Mouse (Mus musculus) midbrain, embryonic 15.5 days (tissue): Measurements from ENCODE around the gene Gm6760. TPM values are rescaled to one million over a fixed set of nuclear protein-coding genes. Genes with fewer than 3 reads are reported as not detected.

Experiments
- ATAC-seq: fragments of 200-750 bp; cut with Nextera tagmentation; replicated peaks from 2 replicates; pipeline ENCODE4 v1.8.0; 2017; ENCODE audit warnings: moderate TSS enrichment
- H3K27ac ChIP-seq: fragments of 300-500 bp; sonication (generic); 2 replicates; pipeline ENCODE4 v1.5.1; 2015; ENCODE audit warnings: mild to moderate bottlenecking, inconsistent platforms
- H3K27me3 ChIP-seq: fragments of 300-500 bp; sonication (generic); replicated peaks from 2 replicates; pipeline ENCODE4 v1.6.1; 2015; ENCODE audit warnings: inconsistent platforms
- H3K36me3 ChIP-seq: fragments of 300-500 bp; sonication (generic); replicated peaks from 2 replicates; pipeline ENCODE4 v1.6.1; 2015; ENCODE audit warnings: inconsistent platforms
- H3K4me1 ChIP-seq: fragments of 300-500 bp; sonication (generic); 2 replicates; pipeline ENCODE4 v1.6.1; 2015; ENCODE audit warnings: inconsistent platforms
- H3K4me2 ChIP-seq: fragments of 300-500 bp; sonication (generic); 2 replicates; pipeline ENCODE4 v1.6.1; 2015; ENCODE audit warnings: inconsistent platforms, mild to moderate bottlenecking, moderate library complexity
- H3K4me3 ChIP-seq: fragments of 300-500 bp; sonication (generic); 2 replicates; pipeline ENCODE4 v1.5.1; 2015; ENCODE audit warnings: mild to moderate bottlenecking, inconsistent platforms
- H3K9ac ChIP-seq: fragments of 300-500 bp; sonication (generic); 2 replicates; pipeline ENCODE4 v1.6.1; 2015; ENCODE audit warnings: mild to moderate bottlenecking, inconsistent platforms
- H3K9me3 ChIP-seq: fragments of 300-500 bp; sonication (generic); 2 replicates; pipeline ENCODE4 v1.6.1; 2016; ENCODE audit warnings: inconsistent platforms
- WGBS: fragments of 180-500 bp; shearing (Covaris S2); methylation state at CpG from one replicate; pipeline ENCODE4 v1.1.7; 2015; ENCODE audit warnings: mixed read lengths; 5-methylcytosine and 5-hydroxymethylcytosine counted together
- polyA plus RNA-seq: library from polyadenylated mRNA; unstranded; fragments of >200 nt; fragmentation: Nextera tagmentation; extraction: Ambion mirVana; gene quantifications from 2 replicates; pipeline ENCODE4 v1.2.1, GENCODE M21; 2015

Gm6760 gene
- polyA plus RNA-seq: not detected in 2 replicates

DNA sequence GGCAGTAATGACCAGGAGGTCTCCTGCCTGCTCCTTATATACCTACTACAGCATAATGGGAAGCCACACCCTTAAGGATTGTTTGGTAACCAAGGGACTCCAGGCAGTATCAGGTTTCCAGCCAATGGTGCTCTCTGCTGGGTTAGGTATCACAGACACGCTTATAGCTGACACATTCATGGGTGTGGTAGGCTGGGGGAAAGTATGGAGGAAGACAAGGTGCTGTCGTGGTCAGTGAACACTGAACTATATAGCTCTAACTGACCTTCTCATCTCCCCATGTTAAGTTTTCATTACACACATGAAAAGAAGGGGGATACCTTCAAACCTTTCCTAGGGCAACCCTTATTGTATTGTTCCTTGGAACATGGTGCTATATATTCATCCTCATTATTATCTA is at the start of gene Gm6760:
Gene Gm6760 (minus strand): TSS at position 101 of the 400 bp plus-strand sequence.
- Histone ChIP-seq H3K4me3 (no peak within 1 kb of the TSS), H3K36me3 (no peaks in the 10 kb centered on the region), H3K9ac (no peak within 1 kb of the TSS), H3K27ac (no peak within 1 kb of the TSS), H3K4me1 (no peaks in the 10 kb centered on the region), H3K4me2 (no peak within 1 kb of the TSS), H3K9me3 (no peaks in the 10 kb centered on the region), H3K27me3 (no peaks in the 10 kb centered on the region)
- WGBS: 71% methylated on average over 2 of the region's 2 CpGs
- no peak for ATAC-seq

DNA sequence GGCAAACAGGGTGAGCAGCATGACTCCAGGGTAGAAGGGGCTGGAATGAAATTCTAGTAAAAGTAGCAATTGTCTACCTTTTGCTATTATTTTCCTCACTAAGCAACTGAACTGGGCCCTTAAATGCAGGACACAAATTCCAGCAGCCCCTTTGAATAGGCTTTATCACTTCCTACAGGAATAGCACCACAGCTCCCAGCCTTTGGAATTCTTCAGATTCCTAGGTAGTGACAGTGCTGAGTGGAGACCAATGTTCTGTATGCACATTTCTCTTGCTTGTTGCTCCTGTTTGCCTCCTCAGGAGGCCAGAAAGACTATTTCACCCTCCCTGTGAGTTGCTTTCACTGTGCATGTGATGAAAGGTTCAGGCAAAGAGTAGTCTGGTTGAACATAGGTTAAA is 29.2 kb upstream of the Gm6760 start:
- ATAC-seq: no peak
- Histone ChIP-seq H3K36me3 (no peaks in the 10 kb centered on the region), H3K4me3 (no peak overlapping the region), H3K9ac (no peak overlapping the region), H3K27me3 (no peaks in the 10 kb centered on the region), H3K4me1 (no peaks in the 10 kb centered on the region), H3K9me3 (no peaks in the 10 kb centered on the region), H3K4me2 (no peak overlapping the region), H3K27ac (no peak overlapping the region)

DNA sequence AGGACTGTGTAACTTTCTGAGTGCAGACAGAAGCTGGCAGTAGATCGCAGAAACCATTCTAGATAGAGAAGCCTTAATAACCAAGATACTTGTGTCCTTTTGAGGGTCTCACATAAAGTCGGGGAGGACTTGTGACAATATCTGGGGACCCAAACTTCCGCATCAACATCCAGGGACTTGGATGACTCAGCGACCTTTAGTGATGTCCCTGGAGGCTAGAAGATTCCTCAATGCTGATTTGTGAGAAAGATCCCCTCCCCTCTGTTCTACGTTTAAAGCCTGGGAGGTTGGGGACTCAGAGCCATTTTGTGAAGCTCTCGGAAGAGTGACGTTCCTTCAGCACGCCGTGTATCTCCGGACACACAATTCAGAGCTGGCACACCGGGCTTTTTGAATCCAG is 21.2 kb upstream of the Gm6760 start, which contains the start of gene 3830417A13Rik:
Gene 3830417A13Rik (plus strand): TSS at position 301 of the 400 bp plus-strand sequence.
- Histone ChIP-seq H3K4me1 (no peaks in the 10 kb centered on the region), H3K27me3 (no peaks in the 10 kb centered on the region), H3K4me3 (no peak within 1 kb of the TSS), H3K9me3 (no peaks in the 10 kb centered on the region), H3K27ac (no peak within 1 kb of the TSS), H3K4me2 (no peak within 1 kb of the TSS), H3K36me3 (no peaks in the 10 kb centered on the region), H3K9ac (no peak within 1 kb of the TSS)
- no peak for ATAC-seq
- 89% methylated on average over 11 of the region's 11 CpGs for WGBS

Other genes with a start within 250 kb of the Gm6760 start
- not detected in 2 replicates for gene 3830417A13Rik, start 21.4 kb upstream of the Gm6760 start, polyA plus RNA-seq
- gene Slitrk4, start 124.8 kb upstream of the Gm6760 start, polyA plus RNA-seq: 17.0 and 18.9 TPM in 2 replicates